Mouse (Mus musculus) gastrocnemius, postnatal 36 days (tissue): Measurements from ENCODE around the gene Bloc1s1. TPM values are rescaled to one million over a fixed set of nuclear protein-coding genes. Genes with fewer than 3 reads are reported as not detected.

Experiments
- DNase-seq, 2 experiments: peaks; one replicate each; pipeline ENCODE4 v3.0.0; 2022
- intact Hi-C: fragments of 180-260 bp; cut with DNase I; formaldehyde crosslinking; loops from one replicate; pipeline ENCODE4 v1.15.1; 2025
- total RNA-seq, 2 experiments: library from RNA; stranded (reverse); gene quantifications; 2 replicates each; pipeline ENCODE4 v1.2.3; 2021

The Bloc1s1 gene
- total RNA-seq, 2 experiments from 2014 or later = 146 to 165 TPM

DNA sequence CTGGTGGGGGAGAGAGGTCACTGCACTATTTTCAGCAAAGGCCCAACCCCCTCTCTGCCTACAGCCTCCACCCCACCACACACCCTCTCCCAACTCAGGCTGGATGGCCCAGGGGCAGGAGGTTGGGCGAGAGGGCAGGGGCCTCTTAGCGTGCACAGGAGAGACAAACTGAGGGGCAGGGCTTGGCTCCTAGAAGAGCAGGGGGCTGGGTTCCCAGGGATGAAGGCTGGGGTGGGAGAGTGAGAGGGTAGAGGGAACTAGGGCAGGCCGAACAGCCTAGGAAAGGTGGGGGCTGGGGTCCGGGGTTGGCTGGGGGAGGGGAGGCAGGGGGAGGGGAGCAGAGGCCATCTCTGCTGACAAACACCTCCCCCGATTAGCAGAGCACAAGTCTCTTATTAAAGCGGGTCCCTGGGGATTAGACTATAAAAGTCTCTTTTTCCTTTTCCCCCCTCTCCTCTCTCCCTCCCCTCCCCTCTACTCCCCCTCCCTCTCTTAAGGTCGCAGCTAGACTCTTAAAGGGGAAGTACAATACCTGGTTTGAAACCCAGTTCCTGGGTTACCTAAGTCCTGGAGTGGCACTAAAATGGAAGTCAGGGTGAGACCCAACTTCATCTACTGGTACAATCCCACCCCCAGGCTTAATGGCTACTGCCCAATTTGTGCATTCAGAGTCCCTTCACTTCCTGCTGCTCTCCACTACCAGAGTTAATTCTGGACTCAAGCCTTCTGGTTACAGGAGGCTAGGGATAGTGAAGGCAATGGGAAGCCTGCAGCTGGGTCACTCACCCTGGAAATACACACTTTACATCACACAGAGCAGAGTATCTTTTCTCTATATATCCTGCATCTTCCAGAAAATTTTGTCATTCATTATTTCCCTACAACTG, 34.7 kb downstream of the Bloc1s1 start:
- no peak for DNase-seq
- intact Hi-C loops = no loop called here

DNA sequence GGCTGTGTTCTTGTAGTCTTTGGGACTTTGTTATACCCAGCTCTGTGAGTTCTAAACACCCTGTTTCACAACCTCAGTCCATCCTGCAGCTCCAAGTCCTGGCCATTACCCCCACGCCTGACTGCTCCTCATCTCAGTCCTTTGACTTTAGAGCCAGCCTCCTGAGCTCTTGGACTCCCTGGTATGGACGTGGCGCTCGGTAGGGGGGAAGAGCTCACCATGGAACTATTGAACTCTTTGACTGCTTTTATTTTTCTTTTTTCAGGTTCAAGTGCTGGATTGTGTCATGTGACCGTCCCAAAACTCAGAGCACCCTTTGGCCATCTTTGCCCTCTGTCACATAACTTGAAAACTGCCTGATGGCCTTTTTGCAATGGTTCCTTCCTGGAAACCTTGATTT, 41.8 kb downstream of the Bloc1s1 start:
- intact Hi-C loops = no loop called here
- no peak for DNase-seq

DNA sequence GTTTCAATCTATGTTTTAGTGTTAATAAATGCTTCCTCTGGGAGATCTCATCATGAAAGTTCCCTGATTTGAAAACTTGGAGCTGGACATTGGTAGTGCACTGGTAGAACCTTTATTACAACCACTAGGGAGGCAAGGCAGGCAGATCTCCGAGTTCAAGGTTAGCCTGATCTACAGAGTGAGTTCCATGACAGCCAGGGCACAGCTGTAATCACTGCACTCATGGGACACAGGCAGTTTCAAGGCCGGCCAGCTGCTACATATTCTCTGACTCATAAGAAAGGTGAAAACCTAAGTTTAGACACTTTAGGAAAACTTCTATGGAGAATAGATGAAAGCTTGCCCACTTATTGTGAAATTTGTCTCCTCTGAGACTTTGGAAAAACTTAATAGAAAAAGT, 45.0 kb downstream of the Bloc1s1 start:
- intact Hi-C loops = no loop called here
- DNase-seq = no peak

DNA sequence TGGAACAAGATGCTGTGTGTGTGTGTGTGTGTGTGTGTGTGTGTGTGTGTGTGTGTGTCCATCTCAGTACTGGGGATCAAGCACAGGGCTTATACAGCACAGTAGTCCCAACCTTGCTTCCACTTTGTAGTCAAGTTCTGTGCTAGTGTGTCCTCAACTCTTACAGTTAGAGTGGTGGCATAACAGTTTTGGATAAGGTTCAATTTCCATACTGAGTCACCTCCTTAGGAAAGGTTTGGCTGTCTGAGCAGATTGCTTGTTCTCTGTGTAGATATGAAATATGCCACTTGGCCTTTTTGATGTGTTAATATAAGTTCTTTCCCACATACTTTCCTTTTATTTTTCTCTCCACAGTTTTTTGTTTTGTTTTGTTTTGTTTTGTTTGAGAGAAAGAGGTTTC, 45.5 kb downstream of the Bloc1s1 start:
- no peak for DNase-seq
- intact Hi-C loops = no loop called here

DNA sequence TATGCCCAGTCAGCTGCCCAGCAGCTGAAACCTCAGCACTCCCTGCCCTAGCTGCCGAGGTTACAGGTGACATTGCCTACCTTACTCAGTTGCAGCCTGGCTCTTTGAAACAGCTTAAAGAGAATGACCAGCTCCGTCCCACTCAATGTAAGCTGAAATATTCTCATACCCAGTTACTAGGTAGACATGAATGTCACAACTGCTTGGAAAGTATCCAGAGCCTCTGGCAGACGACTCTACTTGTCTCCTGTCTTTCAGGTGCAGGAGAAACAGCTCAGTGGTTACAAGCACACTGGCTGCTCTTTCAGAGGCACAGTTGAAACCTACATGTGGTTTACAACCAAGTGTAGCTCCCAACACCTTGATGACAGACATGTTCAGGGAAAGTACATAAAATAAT, 53.5 kb downstream of the Bloc1s1 start:
- intact Hi-C loops = no loop called here
- DNase-seq = no peak

Other genes with a start within 250 kb of the Bloc1s1 start
- 10 to 100 TPM; 19.4 to 20.3 TPM for gene Suox, start 250.0 kb downstream of the Bloc1s1 start, total RNA-seq
- gene Rab5b, start 227.8 kb downstream of the Bloc1s1 start, total RNA-seq = 10 to 100 TPM; 80.4 to 90.1 TPM
- gene Pmel, start 219.8 kb downstream of the Bloc1s1 start, total RNA-seq = under 1 TPM in 1 of 2 experiments, not detected in 1; 0.22 TPM
- gene Cdk2, start 219.0 kb downstream of the Bloc1s1 start, total RNA-seq = 1 to 10 TPM; 4.6 to 5.5 TPM
- gene Dgka, start 179.2 kb downstream of the Bloc1s1 start, total RNA-seq = 1 to 10 TPM; 7.7 to 9.8 TPM
- gene Pym1, start 176.1 kb downstream of the Bloc1s1 start, total RNA-seq = 10 to 100 TPM in 1 of 2 experiments, 1 to 10 TPM in 1; 8.8 to 11.7 TPM
- 1 to 10 TPM in 1 of 2 experiments, under 1 TPM in 1; 0.92 to 2.6 TPM for gene Mmp19, start 133.1 kb downstream of the Bloc1s1 start, total RNA-seq
- gene Dnajc14, start 120.0 kb downstream of the Bloc1s1 start, total RNA-seq = 10 to 100 TPM; 19.1 to 20.0 TPM
- gene Tmem198b, start 119.7 kb downstream of the Bloc1s1 start, total RNA-seq = 1 to 10 TPM; 2.9 to 3.2 TPM
- gene Sarnp, start 106.7 kb downstream of the Bloc1s1 start, total RNA-seq = 10 to 100 TPM; 25.2 to 27.2 TPM
- gene Ormdl2, start 102.4 kb downstream of the Bloc1s1 start, total RNA-seq = 1 to 10 TPM; 3.4 to 3.5 TPM
- 1 to 10 TPM; 2.8 to 5.8 TPM for gene Gdf11, start 32.3 kb downstream of the Bloc1s1 start, total RNA-seq
- 100 to 1,000 TPM in 1 of 2 experiments, 10 to 100 TPM in 1; 94.8 to 103 TPM for gene Cd63, start 23.0 kb downstream of the Bloc1s1 start, total RNA-seq
- 1 to 10 TPM; 3.5 to 4.1 TPM for gene Rdh5, start 1.1 kb downstream of the Bloc1s1 start, total RNA-seq
- 10 to 100 TPM; 47.9 to 60.1 TPM for gene Itga7, start 9.8 kb upstream of the Bloc1s1 start, total RNA-seq
- gene Mettl7b, start 37.0 kb upstream of the Bloc1s1 start, total RNA-seq = under 1 TPM in 1 of 2 experiments, not detected in 1; 0.28 TPM
- not detected for gene Olfr9, start 65.4 kb upstream of the Bloc1s1 start, total RNA-seq
- gene Olfr763, start 86.8 kb upstream of the Bloc1s1 start, total RNA-seq = not detected
- not detected for gene Olfr764-ps1, start 115.9 kb upstream of the Bloc1s1 start, total RNA-seq
- gene Olfr765, start 126.0 kb upstream of the Bloc1s1 start, total RNA-seq = not detected
- not detected for gene Olfr766-ps1, start 144.9 kb upstream of the Bloc1s1 start, total RNA-seq
- gene Olfr767, start 158.9 kb upstream of the Bloc1s1 start, total RNA-seq = not detected
- not detected for gene Olfr768, start 175.3 kb upstream of the Bloc1s1 start, total RNA-seq
- not detected for gene Olfr769, start 193.8 kb upstream of the Bloc1s1 start, total RNA-seq
- not detected for gene Olfr770, start 215.0 kb upstream of the Bloc1s1 start, total RNA-seq
- not detected for gene Olfr771, start 240.7 kb upstream of the Bloc1s1 start, total RNA-seq